Mouse (Mus musculus) fat pad, adult 2 months (tissue): Measurements from ENCODE around the gene Mvp.

ENCODE experiments used
- DNase-seq: peaks from one replicate; pipeline ENCODE4 v3.0.0-alpha.2; 2011; ENCODE audit warnings: low read depth, low spot score; ENCODE audit errors: extremely low read depth

The Mvp gene

GRCm38 (mm10) chr7:126950647-126951615 lies 63.5 kb downstream of the Mvp start:
- DNase-seq: no peak

- no peak for DNase-seq
Measured at GRCm38 (mm10) chr7:126949793-126950646, 64.4 kb downstream of the Mvp start, which contains the start of gene Sez6l2. Gene Sez6l2 (plus strand): TSS chr7:126950563.

GRCm38 (mm10) chr7:126949403-126949792 lies 65.0 kb downstream of the Mvp start, which contains the start of gene Asphd1:
Gene Asphd1 (minus strand): TSS chr7:126949582.
- DNase-seq: no peak

GRCm38 (mm10) chr7:126948626-126949025 lies 65.8 kb downstream of the Mvp start:
- DNase-seq: no peak

GRCm38 (mm10) chr7:126946530-126946929 lies 67.9 kb downstream of the Mvp start:
- DNase-seq: no peak

GRCm38 (mm10) chr7:126941801-126942200 lies 72.6 kb downstream of the Mvp start:
- DNase-seq: no peak

GRCm38 (mm10) chr7:126941171-126941570 lies 73.2 kb downstream of the Mvp start:
- no peak for DNase-seq
